Mouse (Mus musculus): ENCODE measurements around the gene Arid4b.

GRCm38 (mm10) chr13:14059582-14059981 is 3.5 kb upstream of the Arid4b start:
- TF ChIP-seq POLR2A (IDR thresholded peaks at IDR 0.05; ENCODE audit: insufficient read depth, low read depth, low read length) (no peak), CTCF (IDR thresholded peaks at IDR 0.05; ENCODE audit: insufficient read depth, low read depth, low read length) (no peak)

All from olfactory bulb, adult 2 months (tissue).